27 mouse cellular contexts compared by ENCODE assay signal in the genomic region with DNA sequence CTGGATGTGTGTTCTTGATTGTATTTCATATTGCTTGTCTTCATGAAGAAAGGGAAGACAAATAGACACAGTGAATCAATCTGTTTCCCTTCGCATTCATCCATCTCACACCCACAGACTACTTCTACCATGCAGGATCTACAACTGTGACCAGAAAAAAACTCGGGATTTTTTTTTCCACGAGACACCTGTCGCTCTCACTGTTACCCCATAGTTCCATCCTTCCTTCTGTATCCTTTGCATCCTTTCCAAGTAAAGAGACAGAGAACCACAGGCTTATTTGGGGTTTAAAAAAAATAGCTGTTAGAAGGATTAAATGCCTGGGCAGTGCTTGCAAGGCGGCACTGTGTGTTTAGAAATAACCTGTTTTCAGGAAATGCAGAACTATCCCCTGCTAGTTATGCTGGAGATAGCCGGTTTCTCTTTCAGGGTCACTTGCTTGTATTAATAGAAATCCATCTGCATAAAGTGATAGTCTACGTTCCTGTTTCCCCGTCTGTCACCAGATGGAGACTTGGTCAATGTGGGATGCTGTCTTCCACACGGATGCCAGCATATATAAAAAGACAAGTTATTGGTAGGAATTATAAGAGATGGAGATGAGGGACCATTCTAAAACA.
DNase-seq lines count a peak whose midpoint lies in the region; ATAC-seq and TF ChIP-seq lines count a peak whose summit lies in the region.
"Had no signal": no experiment of that assay in that cellular context is flagged by ENCODE, and none has a peak within 500 bp of the region (broad histone marks: within the 10 kb centered on the region; RNA-seq: fewer than 3 reads in every experiment).

No protein-coding gene starts in this region.

- no peak overlapping the region for H3K9ac ChIP-seq in forebrain, postnatal 0 days
- H3K9ac ChIP-seq in forebrain, embryonic 12.5 days: no peak overlapping the region
- H3K9ac ChIP-seq: embryonic facial prominence, embryonic 15.5 days; forebrain, embryonic 15.5 days; heart, embryonic 15.5 days; hindbrain, embryonic 13.5 days had no signal

- H3K9me3 ChIP-seq in forebrain, postnatal 0 days (ENCODE audit: low read length): no peaks in the 10 kb centered on the region
- no peaks in the 10 kb centered on the region for H3K9me3 ChIP-seq in forebrain, embryonic 12.5 days
- H3K9me3 ChIP-seq: embryonic facial prominence, embryonic 15.5 days; forebrain, embryonic 10.5 days; forebrain, embryonic 15.5 days; G1E; heart, embryonic 15.5 days; hindbrain, embryonic 13.5 days had no signal

- 81% methylated on average over 9 of the region's 9 CpGs for WGBS in forebrain, postnatal 0 days
- WGBS in forebrain, embryonic 12.5 days: 91% methylated on average over 9 of the region's 9 CpGs

- no peak for TF ChIP-seq CTCF in forebrain, postnatal 0 days (IDR thresholded peaks at IDR 0.05; ENCODE audit: low read depth)

- H3K4me3 ChIP-seq in forebrain, postnatal 0 days (ENCODE audit: low read depth, low read length): no peak overlapping the region
- no peak overlapping the region for H3K4me3 ChIP-seq in forebrain, embryonic 12.5 days (replicated peaks)
- H3K4me3 ChIP-seq: embryonic facial prominence, embryonic 15.5 days; erythroblast, embryonic 14.5 days; forebrain, embryonic 10.5 days; forebrain, embryonic 15.5 days; heart, embryonic 15.5 days; hindbrain, embryonic 13.5 days had no signal

- no peak for ATAC-seq in forebrain, postnatal 0 days
- no peak for ATAC-seq in forebrain, embryonic 12.5 days (ENCODE audit: low FRiP score)
- no peak for ATAC-seq in megakaryocyte, adult 5-6 weeks (ENCODE audit: poor library complexity, severe bottlenecking)
- ATAC-seq: CD4-positive, CD25-positive, alpha-beta regulatory T cell, adult 4 months; forebrain, embryonic 15.5 days had no signal

- no peaks in the 10 kb centered on the region for H3K27me3 ChIP-seq in forebrain, postnatal 0 days (ENCODE audit: insufficient read depth, low read length)
- H3K27me3 ChIP-seq in forebrain, embryonic 12.5 days: no peaks in the 10 kb centered on the region
- H3K27me3 ChIP-seq: embryonic facial prominence, embryonic 15.5 days; forebrain, embryonic 15.5 days; heart, embryonic 15.5 days; hindbrain, embryonic 13.5 days had no signal

- no peak overlapping the region for H3K4me2 ChIP-seq in forebrain, postnatal 0 days (ENCODE audit: low read depth)
- no peak overlapping the region for H3K4me2 ChIP-seq in forebrain, embryonic 12.5 days
- H3K4me2 ChIP-seq: embryonic facial prominence, embryonic 15.5 days; forebrain, embryonic 15.5 days; heart, embryonic 11.5 days; heart, embryonic 15.5 days; hindbrain, embryonic 13.5 days had no signal

- no peaks in the 10 kb centered on the region for H3K4me1 ChIP-seq in forebrain, postnatal 0 days (ENCODE audit: insufficient read depth)
- no peaks in the 10 kb centered on the region for H3K4me1 ChIP-seq in forebrain, embryonic 12.5 days
- H3K4me1 ChIP-seq: embryonic facial prominence, embryonic 15.5 days; forebrain, embryonic 10.5 days; forebrain, embryonic 15.5 days; heart, embryonic 15.5 days; hindbrain, embryonic 13.5 days had no signal

- intact Hi-C loops in left cerebral cortex, postnatal 36 days (cut with DNase I): no loop called here
- intact Hi-C loops in left cerebral cortex, postnatal 4 days (cut with DNase I): no loop called here

- DNase-seq in forebrain, postnatal 0 days: peak; percentile 11
- DNase-seq in layer of hippocampus, adult 18-20 months (ENCODE audit: low spot score in 2 of 2): peak; percentile 15 to 23
- DNase-seq in layer of hippocampus, postnatal 10 days (ENCODE audit: low spot score in 2 of 2): no peak
- DNase-seq in left cerebral cortex, postnatal 36 days (ENCODE audit: low spot score in 2 of 2): peak; percentile 15 to 30
- DNase-seq in left cerebral cortex, postnatal 4 days: no peak
- DNase-seq in brain, adult 2 months (ENCODE audit: low read depth, low spot score): peak; percentile 64
- DNase-seq: adrenal gland, adult 8-10 months; adrenal gland, postnatal 36 days; B cell, adult 2 months; cerebellum, adult 11 months; cerebellum, adult 8-10 months; cerebellum, postnatal 14 days; embryo, embryonic 11 days; gastrocnemius, postnatal 10 days; heart, adult 18-20 months; heart, postnatal 14 days had no signal

- H3K27ac ChIP-seq in forebrain, postnatal 0 days (ENCODE audit: low read depth, low read length): no peak overlapping the region
- H3K27ac ChIP-seq in forebrain, embryonic 12.5 days: no peak overlapping the region
- H3K27ac ChIP-seq: embryonic facial prominence, embryonic 15.5 days; forebrain, embryonic 10.5 days; forebrain, embryonic 15.5 days; heart, embryonic 15.5 days; hindbrain, embryonic 13.5 days had no signal

- H3K36me3 ChIP-seq in forebrain, postnatal 0 days (ENCODE audit: insufficient read depth): no peaks in the 10 kb centered on the region
- no peaks in the 10 kb centered on the region for H3K36me3 ChIP-seq in forebrain, embryonic 12.5 days (replicated peaks)
- H3K36me3 ChIP-seq: embryonic facial prominence, embryonic 15.5 days; forebrain, embryonic 10.5 days; forebrain, embryonic 15.5 days; G1E; heart, embryonic 15.5 days; hindbrain, embryonic 13.5 days had no signal

Comparison
In these comparisons a context has a peak if more than half of its experiments do, and no peak if none do; other contexts are left out.
1. DNase-seq: peak in forebrain, postnatal 0 days (single experiment), layer of hippocampus, adult 18-20 months (2 of 2), left cerebral cortex, postnatal 36 days (2 of 2) and brain, adult 2 months (single experiment); none in layer of hippocampus, postnatal 10 days (0 of 2) and left cerebral cortex, postnatal 4 days (single experiment).